ENCODE assay signal across 9 mouse cellular contexts in the genomic region with DNA sequence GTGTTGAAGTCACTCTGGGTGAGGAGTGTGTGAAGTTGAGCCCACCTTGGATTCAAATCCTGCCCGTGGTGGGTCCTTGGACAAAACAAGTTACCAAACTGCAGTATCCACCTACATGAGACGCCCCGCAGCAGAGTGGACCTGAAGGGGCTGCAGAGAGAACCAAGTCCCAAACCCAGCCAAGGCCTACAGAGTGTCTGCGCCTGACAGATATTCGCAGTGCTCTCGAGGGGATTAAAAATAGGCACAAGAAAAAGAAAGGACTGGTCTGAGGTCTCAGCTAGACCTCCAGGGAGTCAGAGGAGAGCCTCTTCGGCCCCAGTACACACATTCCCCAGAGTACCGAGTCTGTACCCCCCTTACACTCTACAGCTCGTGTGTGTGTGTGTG. TPM values are rescaled to one million over a fixed set of nuclear protein-coding genes. Genes with fewer than 3 reads are reported as not detected.
DNase-seq lines count a peak whose midpoint lies in the region; ATAC-seq lines count a peak whose summit lies in the region.
"Had no signal": no experiment of that assay in that cellular context is flagged by ENCODE, and none has a peak within 500 bp of the region (broad histone marks: within the 10 kb centered on the region; RNA-seq: fewer than 3 reads in every experiment).

No protein-coding gene starts in this region.

- H3K9me3 ChIP-seq in kidney, embryonic 14.5 days (ENCODE audit: control insufficient read depth, low read length) = no peaks in the 10 kb centered on the region
- no peaks in the 10 kb centered on the region for H3K9me3 ChIP-seq in embryonic facial prominence, embryonic 10.5 days
- H3K9me3 ChIP-seq in hindbrain, embryonic 15.5 days = no peaks in the 10 kb centered on the region
- no peaks in the 10 kb centered on the region for H3K9me3 ChIP-seq in midbrain, embryonic 16.5 days (replicated peaks; ENCODE audit: control insufficient read depth, low read length, poor library complexity, severe bottlenecking)

- 32% methylated on average over 9 of the region's 9 CpGs for WGBS in kidney, embryonic 14.5 days
- 36% methylated on average over 9 of the region's 9 CpGs for WGBS in embryonic facial prominence, embryonic 10.5 days
- 38% methylated on average over 9 of the region's 9 CpGs for WGBS in hindbrain, embryonic 15.5 days
- WGBS in midbrain, embryonic 16.5 days = 38% methylated on average over 9 of the region's 9 CpGs

- peak overlapping the region; percentile 69; the same call in 1 of the 2 replicates for H3K9ac ChIP-seq in kidney, embryonic 14.5 days (ENCODE audit: low read depth, low read length)
- H3K9ac ChIP-seq in hindbrain, embryonic 15.5 days = peak overlapping the region; percentile 67
- H3K9ac ChIP-seq in midbrain, embryonic 16.5 days (ENCODE audit: low read depth, low read length) = peak overlapping the region; percentile 84

- H3K36me3 ChIP-seq in kidney, embryonic 14.5 days (ENCODE audit: control insufficient read depth, insufficient read depth, low read length) = no peaks in the 10 kb centered on the region
- no peaks in the 10 kb centered on the region for H3K36me3 ChIP-seq in embryonic facial prominence, embryonic 10.5 days (replicated peaks)
- no peaks in the 10 kb centered on the region for H3K36me3 ChIP-seq in hindbrain, embryonic 15.5 days
- no peaks in the 10 kb centered on the region for H3K36me3 ChIP-seq in midbrain, embryonic 16.5 days (ENCODE audit: control insufficient read depth, insufficient read depth, low read length)

- H3K4me2 ChIP-seq in kidney, embryonic 14.5 days (replicated peaks; ENCODE audit: low read depth, low read length) = peak overlapping the region; percentile 98
- peak overlapping the region; percentile 97 for H3K4me2 ChIP-seq in hindbrain, embryonic 15.5 days
- H3K4me2 ChIP-seq in midbrain, embryonic 16.5 days (ENCODE audit: low read length) = peak overlapping the region; percentile 94

- peaks cover 3% of the 10 kb centered on the region for H3K27me3 ChIP-seq in kidney, embryonic 14.5 days (ENCODE audit: control insufficient read depth, insufficient read depth, low read length)
- H3K27me3 ChIP-seq in embryonic facial prominence, embryonic 10.5 days (replicated peaks; ENCODE audit: low read depth, poor library complexity, severe bottlenecking) = peaks cover 64% of the 10 kb centered on the region
- H3K27me3 ChIP-seq in hindbrain, embryonic 15.5 days = 0 out of 2 replicates have a peak, but pooled peaks cover 8% of the 10 kb centered on the region
- H3K27me3 ChIP-seq in midbrain, embryonic 16.5 days (ENCODE audit: control insufficient read depth, insufficient read depth, low read depth, low read length) = peaks cover 7% of the 10 kb centered on the region; the same call in 1 of the 2 replicates

- H3K4me1 ChIP-seq in kidney, embryonic 14.5 days (ENCODE audit: control insufficient read depth, insufficient read depth, low read length) = peaks cover 13% of the 10 kb centered on the region; the same call in 1 of the 2 replicates
- H3K4me1 ChIP-seq in embryonic facial prominence, embryonic 10.5 days = peaks cover 36% of the 10 kb centered on the region
- H3K4me1 ChIP-seq in hindbrain, embryonic 15.5 days (replicated peaks) = peaks cover 23% of the 10 kb centered on the region
- peaks cover 9% of the 10 kb centered on the region for H3K4me1 ChIP-seq in midbrain, embryonic 16.5 days (ENCODE audit: control insufficient read depth, insufficient read depth, low read length)

- peak overlapping the region; percentile 58 for H3K4me3 ChIP-seq in kidney, embryonic 14.5 days (ENCODE audit: low read length)
- peak overlapping the region; percentile 70 for H3K4me3 ChIP-seq in embryonic facial prominence, embryonic 10.5 days
- H3K4me3 ChIP-seq in hindbrain, embryonic 15.5 days = peak overlapping the region; percentile 56
- H3K4me3 ChIP-seq in midbrain, embryonic 16.5 days (ENCODE audit: low read depth, low read length) = peak overlapping the region; percentile 65

- peak; percentile 29; the same call in 1 of the 2 replicates for ATAC-seq in kidney, embryonic 14.5 days (ENCODE audit: low FRiP score, low TSS enrichment)
- no peak for ATAC-seq in hindbrain, embryonic 15.5 days (ENCODE audit: low FRiP score, low read depth)
- no peak for ATAC-seq in midbrain, embryonic 16.5 days

- no peak for DNase-seq in kidney, postnatal 4 days
- DNase-seq in embryonic facial prominence, embryonic 10.5 days (ENCODE audit: low spot score) = no peak
- no peak for DNase-seq in thymus, adult 18-20 months
- DNase-seq in right cerebral cortex, postnatal 4 days = no peak
- no peak for DNase-seq in cerebellum, adult 11 months
- DNase-seq: lung, postnatal 14 days had no signal

- no peak overlapping the region for H3K27ac ChIP-seq in kidney, embryonic 14.5 days (ENCODE audit: low read depth, low read length)
- H3K27ac ChIP-seq in embryonic facial prominence, embryonic 10.5 days (replicated peaks) = peak overlapping the region; percentile 71
- no peak overlapping the region for H3K27ac ChIP-seq in hindbrain, embryonic 15.5 days (replicated peaks)
- H3K27ac ChIP-seq in midbrain, embryonic 16.5 days (ENCODE audit: low read length) = no peak overlapping the region

RNA-seq across cellular contexts. Expression of gene Fndc5, which starts 0.6 kb away (rescaled TPM):
- 4.3 and 5.7 TPM in 2 replicates for polyA plus RNA-seq in kidney, embryonic 14.5 days (2014; fragmentation: Nextera tagmentation; extraction: Ambion mirVana)
- 1.5 TPM in 2 replicates for polyA plus RNA-seq in embryonic facial prominence, embryonic 10.5 days (2016; fragmentation: Nextera tagmentation; extraction: Ambion mirVana)
- polyA plus RNA-seq in hindbrain, embryonic 15.5 days (2015; fragmentation: Nextera tagmentation; extraction: Ambion mirVana) = 12.5 and 15.0 TPM in 2 replicates
- polyA plus RNA-seq in midbrain, embryonic 16.5 days (2015; fragmentation: Nextera tagmentation; extraction: Ambion mirVana) = 5.9 and 6.2 TPM in 2 replicates

RNA-seq across cellular contexts. Expression of gene Hpca, which starts 14.3 kb away (rescaled TPM):
- 0.83 TPM in 2 replicates for polyA plus RNA-seq in kidney, embryonic 14.5 days (2014; fragmentation: Nextera tagmentation; extraction: Ambion mirVana)
- polyA plus RNA-seq in embryonic facial prominence, embryonic 10.5 days (2016; fragmentation: Nextera tagmentation; extraction: Ambion mirVana) = 0.66 and 1.8 TPM in 2 replicates
- 110 and 133 TPM in 2 replicates for polyA plus RNA-seq in hindbrain, embryonic 15.5 days (2015; fragmentation: Nextera tagmentation; extraction: Ambion mirVana)
- polyA plus RNA-seq in midbrain, embryonic 16.5 days (2015; fragmentation: Nextera tagmentation; extraction: Ambion mirVana) = 85.5 and 130 TPM in 2 replicates

RNA-seq across cellular contexts. Expression of gene Tmem54, which starts 30.8 kb away (rescaled TPM):
- 8.5 and 10.0 TPM in 2 replicates for polyA plus RNA-seq in kidney, embryonic 14.5 days (2014; fragmentation: Nextera tagmentation; extraction: Ambion mirVana)
- 10.6 and 11.8 TPM in 2 replicates for polyA plus RNA-seq in embryonic facial prominence, embryonic 10.5 days (2016; fragmentation: Nextera tagmentation; extraction: Ambion mirVana)
- 0.14 TPM in 1 of 2 replicates, not detected in the other for polyA plus RNA-seq in hindbrain, embryonic 15.5 days (2015; fragmentation: Nextera tagmentation; extraction: Ambion mirVana)
- not detected in 2 replicates for polyA plus RNA-seq in midbrain, embryonic 16.5 days (2015; fragmentation: Nextera tagmentation; extraction: Ambion mirVana)

RNA-seq across cellular contexts. Expression of gene S100pbp, which starts 53.3 kb away (rescaled TPM):
- 17.3 and 28.9 TPM in 2 replicates for polyA plus RNA-seq in kidney, embryonic 14.5 days (2014; fragmentation: Nextera tagmentation; extraction: Ambion mirVana)
- 29.5 and 29.8 TPM in 2 replicates for polyA plus RNA-seq in embryonic facial prominence, embryonic 10.5 days (2016; fragmentation: Nextera tagmentation; extraction: Ambion mirVana)
- polyA plus RNA-seq in hindbrain, embryonic 15.5 days (2015; fragmentation: Nextera tagmentation; extraction: Ambion mirVana) = 19.6 and 20.5 TPM in 2 replicates
- 27.0 and 28.0 TPM in 2 replicates for polyA plus RNA-seq in midbrain, embryonic 16.5 days (2015; fragmentation: Nextera tagmentation; extraction: Ambion mirVana)

RNA-seq across cellular contexts. Expression of gene Yars, which starts 53.4 kb away (rescaled TPM):
- polyA plus RNA-seq in kidney, embryonic 14.5 days (2014; fragmentation: Nextera tagmentation; extraction: Ambion mirVana) = 68.4 and 92.6 TPM in 2 replicates
- 96.0 and 105 TPM in 2 replicates for polyA plus RNA-seq in embryonic facial prominence, embryonic 10.5 days (2016; fragmentation: Nextera tagmentation; extraction: Ambion mirVana)
- 102 and 111 TPM in 2 replicates for polyA plus RNA-seq in hindbrain, embryonic 15.5 days (2015; fragmentation: Nextera tagmentation; extraction: Ambion mirVana)
- polyA plus RNA-seq in midbrain, embryonic 16.5 days (2015; fragmentation: Nextera tagmentation; extraction: Ambion mirVana) = 111 and 116 TPM in 2 replicates

Comparison
In these comparisons a context has a peak if more than half of its experiments do, and no peak if none do; other contexts are left out.
1. RNA of gene Hpca, which starts 14.3 kb away (polyA plus RNA-seq): 110 to 133 TPM in hindbrain, embryonic 15.5 days and 85.5 to 130 TPM in midbrain, embryonic 16.5 days; 0.83 TPM in kidney, embryonic 14.5 days and 0.66 to 1.8 TPM in embryonic facial prominence, embryonic 10.5 days; every median in the first group is over 10 times any median in the second.
2. Peak in every context shown above with its lines, with median percentiles within 50 percentile points of each other: H3K4me2 ChIP-seq, H3K4me3 ChIP-seq and H3K9ac ChIP-seq.